Mouse (Mus musculus): ENCODE data around the gene Rab7b.

- TF ChIP-seq CTCF (IDR thresholded peaks at IDR 0.05; ENCODE audit: low read depth): 0 out of 2 replicates have a peak, but pooled peaks have one; percentile 6
- no peak for TF ChIP-seq EP300 (IDR thresholded peaks at IDR 0.05; ENCODE audit: low read depth)
Observed at GRCm38 (mm10) chr1:131714388-131715337, 26.2 kb downstream of the Rab7b start.

Data from liver, postnatal 0 days (tissue).